Mouse (Mus musculus): ENCODE data around the gene Cacna2d2. TPM values are rescaled to one million over a fixed set of nuclear protein-coding genes. Genes with fewer than 3 reads are reported as not detected.

Cacna2d2 gene
- polyA plus RNA-seq (2015; fragmentation: Nextera tagmentation; extraction: Ambion mirVana), result 0.08 and 0.12 TPM in 2 replicates

GRCm38 (mm10) chr9:107399491-107399971, at the start of gene Cacna2d2:
Gene Cacna2d2, plus strand, starts transcription at chr9:107399612.

GRCm38 (mm10) chr9:107533791-107534407, 134.5 kb downstream of the Cacna2d2 start, which contains the start of gene Tmem115:
Gene Tmem115, plus strand, starts transcription at chr9:107533945.

GRCm38 (mm10) chr9:107541474-107542351, 142.3 kb downstream of the Cacna2d2 start, which contains the start of the genes Cyb561d2 and Nprl2:
Gene Cyb561d2, minus strand, starts transcription at chr9:107542193.
Gene Nprl2, plus strand, starts transcription at chr9:107542226.

GRCm38 (mm10) chr9:107547026-107547425, 147.6 kb downstream of the Cacna2d2 start, which contains the start of gene Zmynd10:
Gene Zmynd10, plus strand, starts transcription at chr9:107547298.

GRCm38 (mm10) chr9:107551117-107551889, 151.9 kb downstream of the Cacna2d2 start, which contains the start of gene Rassf1:
Gene Rassf1, plus strand, starts transcription at chr9:107551555.

GRCm38 (mm10) chr9:107563029-107563581, 163.7 kb downstream of the Cacna2d2 start, which contains the start of gene Tusc2:
Gene Tusc2, plus strand, starts transcription at chr9:107563255.

GRCm38 (mm10) chr9:107567702-107568319, 168.4 kb downstream of the Cacna2d2 start, which contains the start of gene Hyal2:
Gene Hyal2, plus strand, starts transcription at chr9:107567945.

GRCm38 (mm10) chr9:107576357-107577107, 177.1 kb downstream of the Cacna2d2 start, which contains the start of gene Hyal1:
Gene Hyal1, plus strand, starts transcription at chr9:107576927.

GRCm38 (mm10) chr9:107578587-107578986, 179.2 kb downstream of the Cacna2d2 start, which contains the start of gene Naa80:
Gene Naa80, plus strand, starts transcription at chr9:107578887.

Other genes starting within 250 kb of the Cacna2d2 start
- 5.4 and 6.3 TPM in 2 replicates for gene Dock3, start 167.7 kb upstream of the Cacna2d2 start, polyA plus RNA-seq (2015; fragmentation: Nextera tagmentation; extraction: Ambion mirVana)
- 14.6 and 17.1 TPM in 2 replicates for gene Mapkapk3, start 109.7 kb upstream of the Cacna2d2 start, polyA plus RNA-seq (2015; fragmentation: Nextera tagmentation; extraction: Ambion mirVana)
- 23.4 and 28.5 TPM in 2 replicates for gene Cish, start 103.6 kb upstream of the Cacna2d2 start, polyA plus RNA-seq (2015; fragmentation: Nextera tagmentation; extraction: Ambion mirVana)
- 6.3 and 8.1 TPM in 2 replicates for gene Hemk1, start 61.3 kb upstream of the Cacna2d2 start, polyA plus RNA-seq (2015; fragmentation: Nextera tagmentation; extraction: Ambion mirVana)
- 1.5 and 1.7 TPM in 2 replicates for gene 6430571L13Rik, start 59.0 kb upstream of the Cacna2d2 start, polyA plus RNA-seq (2015; fragmentation: Nextera tagmentation; extraction: Ambion mirVana)
- 36.6 and 39.3 TPM in 2 replicates for gene Tmem115, start 134.3 kb downstream of the Cacna2d2 start, polyA plus RNA-seq (2015; fragmentation: Nextera tagmentation; extraction: Ambion mirVana)
- 16.3 and 17.5 TPM in 2 replicates for gene Cyb561d2, start 142.6 kb downstream of the Cacna2d2 start, polyA plus RNA-seq (2015; fragmentation: Nextera tagmentation; extraction: Ambion mirVana)
- 14.7 and 17.2 TPM in 2 replicates for gene Nprl2, start 142.6 kb downstream of the Cacna2d2 start, polyA plus RNA-seq (2015; fragmentation: Nextera tagmentation; extraction: Ambion mirVana)
- 0.44 and 0.52 TPM in 2 replicates for gene Zmynd10, start 147.7 kb downstream of the Cacna2d2 start, polyA plus RNA-seq (2015; fragmentation: Nextera tagmentation; extraction: Ambion mirVana)
- gene Rassf1, start 151.9 kb downstream of the Cacna2d2 start, polyA plus RNA-seq (2015; fragmentation: Nextera tagmentation; extraction: Ambion mirVana), result 61.6 and 67.2 TPM in 2 replicates
- 30.8 and 32.6 TPM in 2 replicates for gene Tusc2, start 163.6 kb downstream of the Cacna2d2 start, polyA plus RNA-seq (2015; fragmentation: Nextera tagmentation; extraction: Ambion mirVana)
- 37.4 and 43.1 TPM in 2 replicates for gene Hyal2, start 168.3 kb downstream of the Cacna2d2 start, polyA plus RNA-seq (2015; fragmentation: Nextera tagmentation; extraction: Ambion mirVana)
- gene Hyal1, start 177.3 kb downstream of the Cacna2d2 start, polyA plus RNA-seq (2015; fragmentation: Nextera tagmentation; extraction: Ambion mirVana), result 6.4 and 7.9 TPM in 2 replicates
- gene Naa80, start 179.3 kb downstream of the Cacna2d2 start, polyA plus RNA-seq (2015; fragmentation: Nextera tagmentation; extraction: Ambion mirVana), result 9.7 and 14.0 TPM in 2 replicates
- 0.60 and 0.61 TPM in 2 replicates for gene Hyal3, start 181.2 kb downstream of the Cacna2d2 start, polyA plus RNA-seq (2015; fragmentation: Nextera tagmentation; extraction: Ambion mirVana)
- 21.9 and 26.4 TPM in 2 replicates for gene Ifrd2, start 188.0 kb downstream of the Cacna2d2 start, polyA plus RNA-seq (2015; fragmentation: Nextera tagmentation; extraction: Ambion mirVana)
- gene Sema3b, start 209.6 kb downstream of the Cacna2d2 start, polyA plus RNA-seq (2015; fragmentation: Nextera tagmentation; extraction: Ambion mirVana), result 12.9 and 15.9 TPM in 2 replicates
- gene Gnai2, start 235.8 kb downstream of the Cacna2d2 start, polyA plus RNA-seq (2015; fragmentation: Nextera tagmentation; extraction: Ambion mirVana), result 285 and 303 TPM in 2 replicates